Mouse (Mus musculus) cerebral cortex, adult 2 months (tissue): ENCODE data around the gene Vmn2r89.

Source experiments
- WGBS: fragments of 180-500 bp; shearing (Covaris S2); methylation state at CpG from one replicate; pipeline ENCODE4 v1.1.7; 2018; 5-methylcytosine and 5-hydroxymethylcytosine counted together

Vmn2r89 gene

GRCm38 (mm10) chr14:51451557-51451956 is at the start of gene Vmn2r89:
TSS of gene Vmn2r89 (plus strand) at chr14:51451857.
- 83% methylated on average over 2 of the region's 2 CpGs for WGBS

- 88% methylated on average over 1 of the region's 1 CpGs for WGBS
These were observed 41.1 kb upstream of the Vmn2r89 start, which contains the start of gene Vmn2r88 for GRCm38 (mm10) chr14:51410520-51410919. TSS of gene Vmn2r88 (plus strand) at chr14:51410820.

GRCm38 (mm10) chr14:51423885-51424284 is 27.8 kb upstream of the Vmn2r89 start:
- WGBS: 64% methylated on average over 2 of the region's 2 CpGs

- 95% methylated on average over 16 of the region's 16 CpGs for WGBS
These were observed 17.1 kb upstream of the Vmn2r89 start for GRCm38 (mm10) chr14:51434546-51434945.

- 97% methylated on average over 26 of the region's 26 CpGs for WGBS
These were observed 16.6 kb upstream of the Vmn2r89 start for GRCm38 (mm10) chr14:51435020-51435419.

- WGBS: 76% methylated on average over 4 of the region's 4 CpGs
These were observed 12.7 kb upstream of the Vmn2r89 start for GRCm38 (mm10) chr14:51438955-51439354.

- 89% methylated on average over 10 of the region's 10 CpGs for WGBS
These were observed 28.6 kb downstream of the Vmn2r89 start for GRCm38 (mm10) chr14:51480278-51480677.

- WGBS: 94% methylated on average over 12 of the region's 12 CpGs
These were observed 29.8 kb downstream of the Vmn2r89 start for GRCm38 (mm10) chr14:51481332-51482015.

- 81% methylated on average over 5 of the region's 5 CpGs for WGBS
These were observed 30.5 kb downstream of the Vmn2r89 start for GRCm38 (mm10) chr14:51482051-51482715.

GRCm38 (mm10) chr14:51482971-51483381 is 31.3 kb downstream of the Vmn2r89 start:
- WGBS: 86% methylated on average over 10 of the region's 10 CpGs

- 100% methylated on average over 1 of the region's 1 CpGs for WGBS
These were observed 32.0 kb downstream of the Vmn2r89 start for GRCm38 (mm10) chr14:51483671-51484070.

- 74% methylated on average over 1 of the region's 1 CpGs for WGBS
These were observed 34.5 kb downstream of the Vmn2r89 start for GRCm38 (mm10) chr14:51486111-51486510.

- 87% methylated on average over 2 of the region's 2 CpGs for WGBS
These were observed 44.1 kb downstream of the Vmn2r89 start for GRCm38 (mm10) chr14:51495781-51496180.

- 89% methylated on average over 1 of the region's 1 CpGs for WGBS
These were observed 45.3 kb downstream of the Vmn2r89 start for GRCm38 (mm10) chr14:51496955-51497354.

GRCm38 (mm10) chr14:51497958-51498357 is 46.3 kb downstream of the Vmn2r89 start:
- WGBS: 90% methylated on average over 2 of the region's 2 CpGs

GRCm38 (mm10) chr14:51499707-51500275 is 48.1 kb downstream of the Vmn2r89 start:
- 80% methylated on average over 2 of the region's 2 CpGs for WGBS

GRCm38 (mm10) chr14:51500461-51500860 is 48.8 kb downstream of the Vmn2r89 start:
- 88% methylated on average over 4 of the region's 4 CpGs for WGBS

GRCm38 (mm10) chr14:51507416-51507815 is 55.8 kb downstream of the Vmn2r89 start:
- 93% methylated on average over 8 of the region's 8 CpGs for WGBS
